Mouse (Mus musculus) liver, postnatal 0 days (tissue): ENCODE data around the gene Mphosph10.

Source experiments
- CTCF ChIP-seq: sonication (generic); IDR thresholded peaks from 2 replicates; pipeline ENCODE4 v1.5.1; 2016; ENCODE audit warnings: antibody characterized with exemption, low read depth
- EP300 ChIP-seq: IDR thresholded peaks from 2 replicates; pipeline ENCODE4 v1.6.1; 2016; ENCODE audit warnings: antibody characterized with exemption, low read depth, mild to moderate bottlenecking

- TF ChIP-seq CTCF (no peak), EP300 (no peak)
These were observed 22.2 kb downstream of the Mphosph10 start for GRCm38 (mm10) chr7:64369841-64370240.
